25 mouse cellular contexts compared by ENCODE assay signal in the genomic region with DNA sequence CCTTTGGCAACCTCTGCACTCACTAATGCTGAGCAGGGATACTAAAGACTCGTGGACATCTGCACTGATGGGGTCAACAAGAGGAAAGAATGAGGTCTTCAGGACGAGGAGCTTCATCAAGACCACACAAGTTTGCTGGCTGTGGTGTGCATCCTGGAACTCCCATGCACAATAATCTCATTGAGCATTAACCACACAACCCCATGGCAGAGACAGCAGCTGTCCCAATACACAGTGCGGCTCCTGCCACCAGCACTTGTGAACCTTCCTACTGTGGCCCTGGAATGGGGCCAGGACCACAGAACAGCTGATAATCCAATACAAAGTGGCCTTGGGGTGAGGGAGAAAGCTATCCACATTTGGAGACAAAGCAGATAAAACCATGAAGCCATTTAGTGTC. TPM values are rescaled to one million over a fixed set of nuclear protein-coding genes. Genes with fewer than 3 reads are reported as not detected.
DNase-seq lines count a peak whose midpoint lies in the region; ATAC-seq and TF ChIP-seq lines count a peak whose summit lies in the region.
"Had no signal": no experiment of that assay in that cellular context is flagged by ENCODE, and none has a peak within 500 bp of the region (broad histone marks: within the 10 kb centered on the region; RNA-seq: fewer than 3 reads in every experiment).

No protein-coding gene starts in this region.

- no peak for ATAC-seq in cerebellum, adult (ENCODE audit: insufficient number of reproducible peaks, low FRiP score, low TSS enrichment)
- no peak for ATAC-seq in heart, embryonic 12.5 days (ENCODE audit: insufficient number of reproducible peaks, low FRiP score)
- ATAC-seq: forebrain, embryonic 13.5 days; forebrain, embryonic 16.5 days; intestine, postnatal 0 days had no signal

- no peak overlapping the region for H3K4me2 ChIP-seq in heart, embryonic 12.5 days
- H3K4me2 ChIP-seq: embryonic facial prominence, embryonic 15.5 days; forebrain, embryonic 13.5 days; hindbrain, embryonic 12.5 days; hindbrain, embryonic 15.5 days had no signal

- peaks cover 7% of the 10 kb centered on the region for H3K4me1 ChIP-seq in heart, embryonic 12.5 days (replicated peaks)
- H3K4me1 ChIP-seq in embryonic fibroblast, embryonic 13.5 days (ENCODE audit: control insufficient read depth, insufficient read depth, low read length): peaks cover 2% of the 10 kb centered on the region; the same call in 1 of the 2 replicates
- H3K4me1 ChIP-seq: forebrain, embryonic 13.5 days; hindbrain, embryonic 12.5 days; hindbrain, embryonic 15.5 days had no signal

- H3K9ac ChIP-seq in heart, embryonic 12.5 days: no peak overlapping the region
- H3K9ac ChIP-seq: embryonic facial prominence, embryonic 15.5 days; forebrain, embryonic 13.5 days; hindbrain, embryonic 12.5 days; hindbrain, embryonic 15.5 days had no signal

- H3ac ChIP-seq in C2C12 (ENCODE audit: control insufficient read depth, insufficient read length, low read depth): no peak overlapping the region

- H3K9me3 ChIP-seq in heart, embryonic 12.5 days (replicated peaks): no peaks in the 10 kb centered on the region
- H3K9me3 ChIP-seq: embryonic facial prominence, embryonic 15.5 days; forebrain, embryonic 13.5 days; G1E; heart, embryonic 10.5 days; hindbrain, embryonic 12.5 days; hindbrain, embryonic 15.5 days had no signal

- WGBS in heart, embryonic 12.5 days: 68% methylated on average over 3 of the region's 3 CpGs

- TF ChIP-seq CTCF in C2C12 (IDR thresholded peaks at IDR 0.05; ENCODE audit: control insufficient read depth, insufficient read depth, insufficient read length): no peak
- TF ChIP-seq CTCF in embryonic fibroblast, embryonic 13.5 days (IDR thresholded peaks at IDR 0.05; ENCODE audit: borderline replicate concordance, insufficient read depth, low read length): no peak

- no peaks in the 10 kb centered on the region for H3K79me2 ChIP-seq in C2C12 (ENCODE audit: control insufficient read depth, insufficient read depth)

- no peaks in the 10 kb centered on the region for H3K36me3 ChIP-seq in heart, embryonic 12.5 days
- no peaks in the 10 kb centered on the region for H3K36me3 ChIP-seq in C2C12 (ENCODE audit: control insufficient read depth, insufficient read depth)
- H3K36me3 ChIP-seq: embryonic facial prominence, embryonic 15.5 days; G1E; heart, embryonic 10.5 days; hindbrain, embryonic 12.5 days; hindbrain, embryonic 15.5 days had no signal

- TF ChIP-seq POLR2A in embryonic fibroblast, embryonic 13.5 days (IDR thresholded peaks at IDR 0.05; ENCODE audit: low read depth, low read length): no peak

- H3K79me3 ChIP-seq in C2C12 (ENCODE audit: low read depth): no peaks in the 10 kb centered on the region

- H3K4me3 ChIP-seq in heart, embryonic 12.5 days: no peak overlapping the region
- H3K4me3 ChIP-seq in C2C12 (ENCODE audit: insufficient read depth, poor library complexity, severe bottlenecking): no peak overlapping the region
- H3K4me3 ChIP-seq in embryonic fibroblast, embryonic 13.5 days (ENCODE audit: insufficient read depth, low read length): no peak overlapping the region
- H3K4me3 ChIP-seq: embryonic facial prominence, embryonic 15.5 days; erythroblast, embryonic 14.5 days; forebrain, embryonic 13.5 days; heart, adult 2 months; heart, embryonic 10.5 days; hindbrain, embryonic 12.5 days; hindbrain, embryonic 15.5 days had no signal

- no peaks in the 10 kb centered on the region for H3K27me3 ChIP-seq in heart, embryonic 12.5 days (replicated peaks)
- no peaks in the 10 kb centered on the region for H3K27me3 ChIP-seq in C2C12 (ENCODE audit: control insufficient read depth, insufficient read depth, insufficient read length)
- H3K27me3 ChIP-seq: CH12.LX; embryonic facial prominence, embryonic 15.5 days; forebrain, embryonic 13.5 days; hindbrain, embryonic 12.5 days; hindbrain, embryonic 15.5 days had no signal

- no peak overlapping the region for H3K27ac ChIP-seq in heart, embryonic 12.5 days (ENCODE audit: poor library complexity, severe bottlenecking)
- H3K27ac ChIP-seq in embryonic fibroblast, embryonic 13.5 days (ENCODE audit: insufficient read depth, low read length): peak overlapping the region; percentile 2
- H3K27ac ChIP-seq: embryonic facial prominence, embryonic 15.5 days; forebrain, embryonic 13.5 days; heart, adult 2 months; heart, embryonic 10.5 days; hindbrain, embryonic 12.5 days; hindbrain, embryonic 15.5 days had no signal

- DNase-seq in cerebellum, postnatal 10 days: peak; percentile 19 to 38
- peak; percentile 57 for DNase-seq in heart, adult 11 months
- DNase-seq in right cerebral cortex, postnatal 36 days (ENCODE audit: low spot score in 2 of 2): no peak
- DNase-seq in thymus, postnatal 14 days: no peak
- DNase-seq: adrenal gland, adult 8-10 months; adrenal gland, postnatal 25 days; cerebellum, adult 18-20 months; cerebellum, adult 9-10 months; cerebellum, postnatal 25 days; gastrocnemius, postnatal 14 days; heart, adult 2 months had no signal

TF ChIP-seq in C2C12, 6 proteins besides CTCF, POLR2A, EP300 and RAD21:
- TF ChIP-seq FOSL1 (IDR thresholded peaks at IDR 0.05; ENCODE audit: insufficient read depth, low read length, poor library complexity, severe bottlenecking): no peak
- peak; percentile 5 for TF ChIP-seq MYOD1 (IDR thresholded peaks at IDR 0.05; ENCODE audit: control insufficient read depth, insufficient read length, low read depth)

RNA-seq across cellular contexts. Expression of gene Fndc1, which starts 36.6 kb away (rescaled TPM):
- 4.6 and 6.7 TPM in 2 replicates for polyA plus RNA-seq in heart, embryonic 12.5 days (2016; fragmentation: Nextera tagmentation; extraction: Ambion mirVana)
- polyA plus RNA-seq in C2C12 (2012; fragmentation: generic; extraction: Trizol): 0.53 TPM
- 43.4 and 56.7 TPM in 2 replicates for polyA plus RNA-seq in embryonic fibroblast, embryonic 13.5 days (2011; ENCODE audit: insufficient read length, low read depth, missing spikeins)
- polyA plus RNA-seq: erythroblast, embryonic 14.5 days; G1E had no signal

Comparison
In these comparisons a context has a peak if more than half of its experiments do, and no peak if none do; other contexts are left out.
1. DNase-seq: peak in cerebellum, postnatal 10 days (2 of 2) and heart, adult 11 months (single experiment); none in right cerebral cortex, postnatal 36 days (0 of 2) and thymus, postnatal 14 days (single experiment).